Mouse (Mus musculus) thymus, postnatal 36 days (tissue): ENCODE results near the gene Frs3.

Experiments used
- DNase-seq, 2 experiments: peaks; one replicate each; pipeline ENCODE4 v3.0.0; 2022; ENCODE audit warnings: mixed read lengths in 2 of 2

Gene Frs3

DNA sequence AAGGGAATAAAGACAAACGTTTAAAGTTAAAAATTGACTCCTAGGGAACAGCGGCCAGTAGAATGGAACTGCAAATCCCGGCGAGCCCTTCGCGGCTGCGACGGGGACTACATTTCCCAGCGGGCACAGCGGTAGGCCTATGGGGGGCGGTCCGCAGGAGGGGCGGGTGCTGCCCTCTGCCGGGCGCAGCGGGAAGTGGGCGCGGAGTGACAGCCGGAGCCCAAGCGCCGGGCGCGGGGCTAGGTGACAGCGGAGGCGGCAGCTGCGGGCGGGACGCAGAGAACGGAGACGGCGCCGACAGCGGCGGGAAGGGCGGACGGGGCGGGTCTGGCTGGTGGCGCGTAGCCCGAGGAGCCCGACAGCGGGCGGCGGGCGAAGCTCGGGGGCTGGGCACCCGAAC lies 48.0 kb downstream of the Frs3 start, which contains the start of gene Tfeb:
TSS of gene Tfeb (plus strand) at position 175 of the 400 bp plus-strand sequence.
- DNase-seq = peak; percentile 96 to 97

DNA sequence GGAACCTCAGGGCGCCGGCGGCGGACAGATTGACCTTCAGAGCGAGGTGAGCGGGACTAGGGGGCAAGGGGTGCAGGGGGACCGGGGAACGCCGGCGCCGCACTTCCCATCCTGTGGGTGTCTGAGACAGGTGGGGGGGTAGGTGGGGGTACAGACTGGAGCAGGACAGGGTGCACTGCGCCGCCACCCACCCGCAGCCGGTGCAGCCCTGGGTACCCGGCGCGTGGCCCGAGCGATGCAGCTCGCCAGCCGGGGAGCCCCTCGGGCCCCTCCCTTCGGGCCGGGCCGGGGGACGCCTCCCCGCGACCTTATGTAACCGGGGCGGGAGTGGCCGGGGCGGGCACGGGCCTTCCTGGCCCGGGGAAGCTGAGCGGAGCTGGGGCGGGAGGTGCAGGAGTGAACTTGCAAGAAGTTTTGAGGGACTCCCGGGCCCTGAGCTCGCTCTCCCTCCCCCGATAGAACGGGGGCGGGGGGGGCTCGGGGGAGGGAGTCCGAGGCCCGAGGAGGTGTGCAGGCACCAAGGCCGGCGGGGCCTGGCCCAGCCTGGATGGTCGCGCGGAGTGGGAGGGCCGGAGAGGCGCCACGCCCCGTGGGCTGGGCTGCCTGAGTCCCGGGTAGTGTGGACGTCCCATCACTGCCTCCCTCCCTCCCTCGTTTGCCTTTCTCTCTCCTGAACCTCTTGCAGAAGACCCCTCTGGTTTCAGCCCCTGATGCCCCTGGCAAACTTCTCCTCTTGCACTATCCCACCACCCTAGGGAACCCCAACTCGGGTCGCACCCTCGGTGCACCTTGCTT lies 48.6 kb downstream of the Frs3 start:
- DNase-seq = peak; percentile 68 to 73

DNA sequence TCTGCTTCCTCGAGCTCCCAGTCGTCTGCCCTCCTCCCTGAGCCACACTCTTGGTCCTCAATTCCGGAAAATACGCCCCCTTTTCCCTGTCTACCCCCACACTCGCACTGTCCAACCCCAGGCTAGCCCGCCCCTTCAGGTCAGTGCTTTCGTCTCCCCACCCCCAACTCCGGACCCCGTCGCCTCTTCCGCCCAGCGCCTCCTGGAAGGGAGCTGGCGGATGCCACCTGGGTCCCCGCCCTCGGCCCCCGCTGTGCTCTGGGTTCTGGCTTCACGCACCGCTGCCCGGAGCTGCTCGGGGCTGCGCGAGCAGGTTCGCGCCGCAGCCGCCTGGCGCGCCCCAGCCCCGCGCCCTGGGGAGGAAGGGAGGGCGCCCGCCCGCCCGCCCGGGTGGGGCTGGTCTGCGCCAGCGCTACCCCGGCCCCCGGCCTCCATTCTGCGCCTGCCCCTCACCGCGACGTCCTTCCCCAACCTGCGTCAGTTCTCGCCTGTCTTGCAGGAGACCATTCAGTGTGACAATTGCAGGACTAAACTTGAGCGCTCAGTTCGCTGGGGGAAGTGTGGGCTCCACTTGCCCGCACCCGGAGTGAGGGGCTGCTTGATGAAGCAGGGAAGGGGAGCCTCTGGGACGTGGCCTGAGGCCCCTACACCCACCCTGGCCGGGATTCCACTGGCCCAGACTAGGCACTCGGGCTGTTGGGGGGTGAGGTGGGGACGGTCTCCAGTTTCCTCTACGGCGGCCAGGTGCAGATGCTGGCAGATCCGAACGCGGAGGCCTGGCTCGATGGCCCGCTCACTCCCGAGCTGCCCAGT lies 49.4 kb downstream of the Frs3 start:
- peak; percentile 58 to 70 for DNase-seq

DNA sequence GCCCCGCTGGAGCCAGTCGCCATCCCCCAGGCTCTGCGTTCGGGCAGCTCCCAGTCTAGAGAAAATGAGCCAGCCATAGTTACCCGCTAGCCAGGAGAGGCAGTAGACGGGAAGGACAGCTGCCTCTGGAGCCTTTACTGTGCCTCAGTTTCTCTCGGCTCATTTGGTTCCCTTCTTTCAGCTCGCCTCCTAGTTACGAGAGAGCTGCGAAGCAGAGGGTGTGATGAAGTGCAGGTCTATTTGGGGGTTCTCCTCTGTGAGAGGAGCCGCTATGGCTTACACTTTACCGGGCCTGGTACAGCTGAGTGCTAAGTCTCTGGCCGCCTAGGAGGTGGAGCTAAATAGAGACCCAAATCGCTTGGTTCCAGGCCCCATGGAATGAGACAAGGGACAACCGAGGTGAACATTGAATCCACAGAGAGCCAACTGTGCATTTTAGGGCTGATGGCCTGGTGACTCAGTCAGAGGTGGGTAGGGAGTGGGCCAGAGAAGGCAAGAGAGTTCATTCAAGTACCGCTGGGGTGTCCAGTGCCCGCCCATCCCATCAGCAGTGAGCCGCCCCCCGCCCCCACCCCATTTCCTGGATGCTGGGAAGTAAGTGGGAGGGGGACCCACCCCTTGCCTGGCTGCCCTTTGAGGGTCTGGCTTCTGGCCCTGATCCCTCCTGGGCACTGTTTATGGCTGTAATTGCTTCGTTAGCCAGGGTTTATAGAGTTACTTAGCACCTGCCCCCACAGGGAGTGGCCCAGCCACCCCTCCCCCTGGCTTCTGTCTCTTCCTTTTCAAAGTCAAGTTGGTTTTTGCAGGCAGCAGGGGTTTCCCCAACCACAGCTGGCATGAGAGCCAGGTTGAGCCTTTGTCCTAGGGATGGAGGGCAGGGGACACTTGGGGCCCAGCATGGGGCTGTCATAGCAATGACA lies 50.3 kb downstream of the Frs3 start:
- DNase-seq = peak; percentile 40 to 55

DNA sequence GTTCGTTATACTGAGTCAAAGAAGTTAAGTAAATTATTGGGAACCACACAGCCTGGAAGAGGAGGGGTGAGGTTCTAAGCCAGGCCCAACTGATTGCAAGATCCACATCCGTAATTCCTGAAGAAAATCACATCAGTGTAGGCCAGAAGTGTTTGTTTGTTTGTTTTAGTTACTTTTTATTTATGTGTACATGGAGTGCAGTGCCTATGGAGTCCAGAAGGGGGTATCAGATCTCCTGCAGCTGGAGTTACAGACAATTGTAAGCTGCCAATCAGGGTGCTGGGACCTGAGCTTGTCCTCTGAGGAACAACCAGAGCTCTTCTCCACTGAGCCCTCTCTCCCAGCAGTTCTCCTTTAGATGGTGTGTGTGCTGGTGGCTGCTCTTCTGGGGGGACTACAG lies 51.4 kb downstream of the Frs3 start:
- no peak for DNase-seq

DNA sequence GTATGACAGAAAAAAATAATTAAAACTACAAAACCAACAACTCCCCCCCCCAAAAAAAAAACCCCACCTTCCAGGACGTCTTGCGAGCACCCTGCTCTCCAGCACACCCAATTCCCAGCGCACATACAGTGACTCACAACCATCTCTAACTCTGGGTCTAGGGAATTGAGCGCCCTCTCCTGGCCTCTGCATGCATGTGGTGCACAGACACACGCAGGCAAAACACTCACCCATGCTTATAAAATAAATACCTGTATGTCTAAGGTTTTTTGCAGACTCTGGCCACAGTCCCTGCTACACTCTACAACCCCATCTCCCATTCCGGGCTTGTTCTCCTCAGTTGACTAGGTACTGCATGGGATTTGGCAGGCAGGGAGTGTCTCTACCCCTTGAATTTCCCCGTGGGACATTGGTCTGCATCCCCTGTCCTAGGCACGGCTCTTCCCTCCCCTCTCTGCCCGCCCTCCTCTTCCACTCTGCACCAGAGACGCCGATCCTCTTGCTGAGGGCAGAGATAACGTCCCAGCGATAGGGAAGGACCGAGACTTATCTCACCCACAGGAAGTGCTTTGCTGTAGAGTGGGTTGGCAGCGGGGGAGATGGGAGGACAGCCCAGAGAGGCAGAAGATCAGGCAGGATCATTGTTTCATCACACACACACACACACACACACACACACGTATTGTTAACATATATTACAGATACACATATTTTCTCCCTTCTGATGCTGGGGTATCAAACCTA lies 54.3 kb downstream of the Frs3 start:
- DNase-seq = peak; percentile 24 to 30

DNA sequence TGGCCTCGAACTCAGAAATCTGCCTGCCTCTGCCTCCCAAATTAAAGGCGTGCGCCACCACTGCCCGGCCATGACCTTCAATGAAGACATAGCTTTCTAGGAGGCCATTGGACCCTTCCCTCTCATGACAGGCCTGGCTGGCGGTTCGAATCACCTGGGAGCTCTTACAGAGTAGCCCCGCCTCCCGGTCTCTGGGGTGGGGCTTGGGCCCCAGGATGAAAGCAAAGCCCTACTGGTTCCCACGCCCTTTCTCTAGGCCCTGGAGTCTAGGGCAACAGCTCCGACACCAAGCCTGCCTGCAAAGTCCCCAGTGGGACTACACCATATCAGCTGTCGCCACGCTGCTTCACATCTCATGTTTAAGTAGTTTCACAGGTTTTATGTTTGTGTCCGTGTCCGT lies 55.3 kb downstream of the Frs3 start:
- no peak for DNase-seq

DNA sequence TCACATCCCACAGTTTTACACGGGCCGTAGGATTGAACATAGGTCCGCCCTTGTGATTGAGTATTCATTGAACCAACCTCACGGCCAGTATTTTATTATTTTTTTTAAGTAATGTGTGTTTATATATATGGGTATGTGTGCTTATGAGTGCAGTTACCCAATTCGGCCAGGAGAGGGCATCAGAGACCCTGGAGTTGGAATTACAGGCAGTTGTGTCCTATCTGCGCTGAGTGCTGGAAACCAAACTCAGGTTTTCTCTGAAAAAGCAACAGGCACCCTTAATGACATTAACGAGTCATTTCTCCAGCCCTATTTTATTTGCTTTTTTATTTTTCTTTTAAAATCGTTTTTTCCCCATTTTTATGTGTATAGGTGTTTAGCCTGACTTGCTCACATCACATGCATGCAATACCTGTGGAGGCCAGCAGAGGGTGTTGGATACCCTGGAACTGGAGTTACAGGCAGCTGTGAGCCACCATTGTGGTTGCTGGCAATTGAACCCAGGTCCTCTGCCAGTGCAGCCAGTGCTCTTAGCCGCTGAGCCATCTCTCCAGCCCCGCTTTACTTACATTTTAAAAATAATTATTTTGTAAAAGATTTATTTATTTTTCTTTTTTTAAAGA lies 56.0 kb downstream of the Frs3 start:
- DNase-seq = peak in 1 of 2 experiments; percentile 33

DNA sequence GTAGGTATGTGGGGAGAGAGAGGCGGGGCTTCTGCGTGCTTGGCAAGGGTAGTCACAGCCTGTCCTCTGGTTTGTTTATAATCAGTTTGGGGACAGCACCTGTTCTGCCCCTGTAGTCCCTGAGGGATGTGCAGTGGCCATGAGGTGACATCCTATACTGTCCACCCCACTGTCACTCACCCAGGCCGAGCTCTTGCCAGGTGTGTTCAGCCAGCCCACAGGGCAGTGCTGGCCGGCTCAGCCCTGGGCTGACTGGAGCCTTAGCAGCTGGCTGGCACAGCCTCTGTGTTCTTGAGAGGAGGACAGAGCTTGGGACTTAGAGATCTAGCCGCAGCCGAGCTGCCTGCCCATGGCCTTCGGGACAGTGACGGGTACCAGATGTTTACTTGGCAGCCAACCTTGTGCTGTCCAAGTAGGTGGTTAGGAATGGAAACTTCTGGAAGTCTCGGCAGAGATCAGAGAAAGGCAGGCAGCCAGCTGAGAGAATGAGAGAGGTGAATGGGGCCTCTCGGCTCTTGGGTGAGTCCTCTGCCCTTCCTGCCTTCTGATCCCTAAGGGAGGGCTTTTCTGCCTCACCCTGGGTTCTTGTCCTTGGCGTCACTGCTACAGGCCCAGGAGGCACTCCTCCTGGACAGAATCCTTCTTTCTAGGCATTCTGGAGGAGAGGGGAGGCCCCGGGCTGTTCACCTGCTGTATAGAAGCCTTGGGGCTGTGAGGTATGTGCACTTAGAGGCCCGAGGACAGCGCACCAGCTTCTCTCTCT lies 60.1 kb downstream of the Frs3 start:
- DNase-seq = no peak

DNA sequence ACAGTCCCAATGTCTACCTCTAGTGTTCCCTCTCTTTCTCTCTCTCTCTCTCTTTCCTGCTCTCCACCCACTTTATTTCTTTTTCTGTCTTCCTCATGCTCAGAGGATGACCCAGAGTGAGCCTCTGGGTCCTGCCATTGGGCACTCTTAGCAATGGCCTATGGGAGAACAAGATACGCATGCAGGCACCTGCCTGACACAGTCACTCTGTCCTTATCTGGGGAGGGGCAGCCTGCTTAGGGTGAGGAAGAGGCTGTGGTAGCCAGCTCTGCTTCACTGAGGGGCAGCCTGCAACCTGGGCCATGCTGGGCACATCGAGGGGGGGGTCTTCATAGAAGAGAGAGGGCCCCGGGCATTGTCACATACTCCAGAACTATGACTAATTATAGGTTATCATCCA lies 60.8 kb downstream of the Frs3 start:
- no peak for DNase-seq

DNA sequence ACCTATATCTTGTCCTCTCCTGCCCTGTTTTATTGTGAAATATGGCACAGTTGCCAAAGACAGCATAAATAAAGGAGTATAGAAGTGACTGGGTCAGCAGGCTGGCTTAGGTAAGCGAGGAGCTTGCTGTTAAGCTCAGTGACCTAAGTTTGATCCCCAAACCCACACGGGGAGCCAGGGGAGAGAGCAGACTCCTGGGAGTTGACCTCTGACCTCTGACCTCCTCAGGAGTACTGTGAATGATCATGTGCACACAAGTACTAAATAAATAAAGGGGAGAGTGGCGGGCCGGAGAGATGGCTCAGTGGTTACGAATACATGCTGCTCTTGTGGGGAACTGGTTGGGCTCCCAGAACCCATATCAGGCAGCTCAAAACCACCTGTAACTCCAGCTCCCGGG lies 61.3 kb downstream of the Frs3 start:
- no peak for DNase-seq

DNA sequence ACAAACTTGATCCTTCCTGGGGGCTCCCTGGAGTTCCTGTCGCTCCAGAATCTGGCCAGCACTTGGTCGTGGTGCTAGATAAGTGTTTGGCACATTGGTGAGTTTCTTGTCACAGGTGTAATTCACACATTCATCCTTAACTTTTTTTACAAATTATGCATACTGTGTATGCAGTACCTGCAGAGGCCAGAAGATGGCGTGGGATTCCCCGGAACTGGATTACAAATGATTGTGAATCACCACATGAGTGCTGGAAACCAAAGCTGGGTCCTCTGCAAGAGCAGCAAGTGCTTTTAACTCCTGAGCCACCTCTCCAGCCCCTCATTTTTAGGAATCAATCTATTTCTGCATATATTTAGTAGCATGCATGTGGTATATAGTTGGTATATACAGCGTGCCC lies 63.0 kb downstream of the Frs3 start:
- DNase-seq = no peak

DNA sequence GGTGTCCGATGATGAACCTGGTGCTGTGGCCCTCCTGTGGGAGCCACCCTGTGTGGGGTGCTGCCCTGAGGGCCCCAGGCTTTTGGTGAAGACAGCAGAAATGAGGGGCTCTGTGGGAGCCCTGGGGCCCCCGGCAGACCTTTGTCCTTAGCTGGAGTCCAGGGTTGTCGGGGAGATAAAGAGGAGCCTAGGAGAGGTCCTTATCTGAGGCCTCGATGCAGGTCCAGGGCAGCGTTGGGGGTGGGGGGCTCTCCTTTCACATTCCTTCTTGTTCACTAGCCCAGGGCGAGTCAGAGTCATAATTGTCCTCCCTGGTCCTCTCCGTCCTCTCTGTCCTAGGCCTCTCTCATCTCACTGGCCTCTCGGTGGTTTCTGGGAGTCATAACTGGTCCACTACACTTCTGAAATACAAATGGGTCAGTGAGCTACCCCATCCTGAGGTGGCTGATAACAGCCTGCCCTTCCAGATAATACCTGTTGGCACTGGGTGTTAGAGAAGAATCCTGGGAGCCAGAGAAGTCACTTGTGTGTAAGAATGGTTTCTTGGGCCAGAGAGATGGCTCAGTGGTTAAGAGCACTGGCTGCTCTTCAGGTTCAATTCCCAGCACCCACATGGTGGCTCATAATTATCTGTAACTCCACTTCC lies 64.4 kb downstream of the Frs3 start:
- DNase-seq = no peak
